Mouse (Mus musculus) gastrocnemius, adult 2 months (tissue): ENCODE measurements around the gene Snn. TPM values are rescaled to one million over a fixed set of nuclear protein-coding genes. Genes with fewer than 3 reads are reported as not detected.

Source experiments
- DNase-seq: peaks from one replicate; pipeline ENCODE4 v3.0.0; 2022
- H3K27ac ChIP-seq: fragments of 200-600 bp; 2 replicates; pipeline ENCODE4 v1.8.1; 2022; ENCODE audit warnings: mild to moderate bottlenecking
- H3K4me3 ChIP-seq: fragments of 200-600 bp; 2 replicates; pipeline ENCODE4 v1.8.1; 2022; ENCODE audit warnings: mild to moderate bottlenecking, moderate library complexity
- CTCF ChIP-seq: fragments of 200-600 bp; IDR thresholded peaks from 2 replicates; pipeline ENCODE4 v1.8.1; 2022; ENCODE audit warnings: antibody characterized with exemption, mild to moderate bottlenecking, moderate library complexity
- intact Hi-C: fragments of 180-260 bp; cut with DNase I; formaldehyde crosslinking; loops from one replicate; pipeline ENCODE4 v1.15.1; 2025
- total RNA-seq, 2 experiments: library from RNA; stranded (reverse); gene quantifications; 2 replicates each; pipeline ENCODE4 v1.2.3; 2021

Snn gene
- total RNA-seq, 2 experiments from 2014 or later = 2.7 to 3.1 TPM

GRCm38 (mm10) chr16:11024841-11025240 lies 35.9 kb upstream of the Snn start:
- DNase-seq = peak; percentile 70
- TF ChIP-seq CTCF = no peak
- intact Hi-C loops = no loop called here

GRCm38 (mm10) chr16:11028206-11028605 lies 32.5 kb upstream of the Snn start:
- no peak for DNase-seq
- intact Hi-C loops = no loop called here
- Histone ChIP-seq H3K27ac (no peak overlapping the region), H3K4me3 (no peak overlapping the region)
- TF ChIP-seq CTCF = no peak

More at GRCm38 (mm10) chr16:11024841-11025240, 35.9 kb upstream of the Snn start:
- Histone ChIP-seq H3K4me3 (no peak overlapping the region), H3K27ac (peak overlapping the region; percentile 66)

DNA sequence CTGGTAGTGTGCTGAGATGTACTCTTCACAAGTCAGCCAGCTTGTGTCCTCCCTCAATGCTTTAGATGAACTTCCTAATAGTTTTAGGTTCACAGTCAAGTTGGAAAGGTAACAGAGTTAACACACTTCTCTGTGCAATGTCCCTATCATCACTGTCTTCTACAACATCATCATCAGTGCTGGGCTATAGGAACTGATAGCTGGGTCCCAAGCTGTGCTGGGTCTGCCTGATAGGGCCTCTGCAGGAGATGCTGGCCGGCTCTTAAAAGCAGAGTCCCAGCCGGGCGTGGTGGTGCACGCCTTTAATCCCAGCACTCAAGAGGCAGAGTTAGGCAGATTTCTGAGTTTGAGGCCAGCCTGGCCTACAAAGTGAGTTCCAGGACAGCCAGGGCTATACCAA lies 29.9 kb upstream of the Snn start:
- DNase-seq = no peak
- H3K27ac ChIP-seq = no peak overlapping the region
- no peak overlapping the region for H3K4me3 ChIP-seq
- intact Hi-C loops = loop anchor here (5.0 kb wide), 1 partner anchor 39 kb away; no protein-coding TSS in a partner anchor
- TF ChIP-seq CTCF = no peak

- Histone ChIP-seq H3K27ac (no peak overlapping the region), H3K4me3 (no peak overlapping the region)
- DNase-seq = no peak
- intact Hi-C loops = loop anchor here (5.0 kb wide), 1 partner anchor 39 kb away; no protein-coding TSS in a partner anchor
- peak; percentile 15; the same call in 1 of the 2 replicates for TF ChIP-seq CTCF
These were observed 29.4 kb upstream of the Snn start for GRCm38 (mm10) chr16:11031320-11031719.

DNA sequence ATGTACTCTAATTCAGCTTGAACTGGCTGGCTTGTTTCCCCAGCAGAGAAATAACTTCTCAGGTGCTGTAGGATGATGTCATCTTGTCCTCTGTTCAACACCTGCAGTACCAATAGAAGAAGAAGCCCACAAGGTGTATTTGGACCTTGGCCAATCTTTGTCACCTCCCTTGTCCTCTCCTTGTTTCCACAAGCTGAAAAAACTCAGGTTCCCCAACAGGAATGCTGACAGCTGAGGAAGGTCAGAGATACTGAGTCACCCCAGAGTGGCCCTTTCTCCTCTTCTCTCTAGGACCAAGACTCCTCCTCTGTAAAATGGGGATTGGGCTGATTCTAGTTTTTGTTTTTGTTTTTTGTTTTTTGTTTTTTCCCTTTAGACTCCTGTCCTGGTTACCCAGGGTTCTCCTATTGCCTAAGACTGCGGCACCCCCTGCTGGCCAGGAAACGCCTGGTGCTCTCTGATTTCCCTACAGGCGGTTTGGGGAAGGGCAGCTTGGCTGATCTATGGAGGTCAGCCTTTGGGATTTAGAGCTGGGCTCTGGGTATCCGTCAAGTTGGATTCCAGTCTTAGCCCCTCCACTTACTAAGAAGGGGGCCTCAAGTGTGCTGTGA lies 26.4 kb upstream of the Snn start:
- TF ChIP-seq CTCF = no peak; the same call in 1 of the 2 replicates
- DNase-seq = peak; percentile 89
- intact Hi-C loops = loop anchor here (1.0 to 5.0 kb wide), 3 partner anchors 42 to 161 kb away; no protein-coding TSS in a partner anchor
- Histone ChIP-seq H3K4me3 (no peak overlapping the region), H3K27ac (no peak overlapping the region)

DNA sequence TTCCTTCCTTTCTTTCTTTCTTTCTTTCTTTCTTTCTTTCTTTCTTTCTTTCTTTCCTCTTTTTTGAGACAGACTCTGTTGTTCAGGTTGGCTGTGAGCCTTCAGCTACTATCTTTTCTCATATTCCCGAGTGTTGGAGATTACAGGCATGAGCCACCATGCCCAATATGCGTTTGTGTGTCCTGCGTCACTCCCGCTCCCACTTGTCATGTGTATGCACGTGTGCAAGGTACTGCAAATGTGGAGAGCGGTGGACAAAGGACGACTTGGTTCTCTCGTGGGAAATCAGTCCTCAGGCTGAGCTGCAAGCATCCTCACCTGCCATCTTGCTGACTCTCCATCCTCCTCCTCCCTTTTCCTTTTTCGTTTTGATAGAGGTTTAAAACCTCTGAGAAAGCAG lies 25.5 kb upstream of the Snn start:
- Histone ChIP-seq H3K4me3 (no peak overlapping the region), H3K27ac (no peak overlapping the region)
- intact Hi-C loops = loop anchor here (5.0 kb wide), 2 partner anchors 37 to 382 kb away; no protein-coding TSS in a partner anchor
- no peak for DNase-seq
- TF ChIP-seq CTCF = no peak

- no peak overlapping the region for H3K4me3 ChIP-seq
- no peak overlapping the region for H3K27ac ChIP-seq
- TF ChIP-seq CTCF = peak; percentile 93
- peak; percentile 80 for DNase-seq
- intact Hi-C loops = loop anchor here (2.0 to 5.0 kb wide), 4 partner anchors 36 to 381 kb away; no protein-coding TSS in a partner anchor
These were observed 24.8 kb upstream of the Snn start for GRCm38 (mm10) chr16:11035790-11036431.

DNA sequence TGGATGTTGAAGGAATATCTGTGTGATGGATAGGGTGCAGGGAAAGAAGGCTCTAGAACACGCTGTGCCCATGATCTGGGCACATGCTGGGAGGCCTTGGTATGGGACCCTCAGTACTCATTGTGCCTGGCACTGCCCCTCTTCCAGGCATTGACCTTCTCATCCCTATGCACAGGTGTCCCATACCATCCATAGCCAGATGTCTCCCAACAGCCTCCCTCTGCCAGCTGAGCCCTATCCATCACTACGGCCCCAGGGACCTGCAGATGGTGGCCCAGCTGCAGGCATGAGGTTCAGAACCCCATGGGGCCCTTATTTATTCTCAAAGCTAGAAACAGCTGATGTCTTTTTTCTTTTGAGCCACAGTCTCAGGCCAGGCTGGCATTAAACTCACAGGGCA lies 20.1 kb upstream of the Snn start:
- intact Hi-C loops = no loop called here
- Histone ChIP-seq H3K4me3 (no peak overlapping the region), H3K27ac (no peak overlapping the region)
- DNase-seq = no peak
- no peak for TF ChIP-seq CTCF

- no peak overlapping the region for H3K4me3 ChIP-seq
- intact Hi-C loops = no loop called here
- no peak for TF ChIP-seq CTCF
- H3K27ac ChIP-seq = no peak overlapping the region
- DNase-seq = no peak
These were observed 17.5 kb upstream of the Snn start for GRCm38 (mm10) chr16:11043239-11043638.

DNA sequence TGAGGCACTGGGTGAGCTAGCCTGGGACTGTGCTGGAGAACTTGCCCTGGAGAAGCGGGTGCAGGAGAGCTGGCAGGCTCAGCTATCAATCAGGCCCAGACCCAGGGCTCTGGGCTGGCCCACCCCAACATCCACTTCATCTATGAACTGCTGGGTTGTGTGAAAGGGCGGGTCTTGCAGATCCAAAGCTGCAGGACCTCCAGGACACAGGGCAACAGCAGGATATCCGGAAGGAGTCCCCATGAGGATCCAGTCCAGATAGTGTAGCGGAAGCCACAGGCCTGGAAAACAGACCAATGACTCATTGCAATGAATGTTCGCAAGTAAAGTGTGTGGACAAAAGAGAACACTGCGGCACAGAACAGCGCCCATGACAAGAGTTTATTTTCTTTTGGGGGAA lies 14.3 kb upstream of the Snn start:
- Histone ChIP-seq H3K27ac (peak overlapping the region; percentile 31; the same call in 1 of the 2 replicates), H3K4me3 (no peak overlapping the region)
- intact Hi-C loops = no loop called here
- DNase-seq = no peak
- no peak for TF ChIP-seq CTCF

DNA sequence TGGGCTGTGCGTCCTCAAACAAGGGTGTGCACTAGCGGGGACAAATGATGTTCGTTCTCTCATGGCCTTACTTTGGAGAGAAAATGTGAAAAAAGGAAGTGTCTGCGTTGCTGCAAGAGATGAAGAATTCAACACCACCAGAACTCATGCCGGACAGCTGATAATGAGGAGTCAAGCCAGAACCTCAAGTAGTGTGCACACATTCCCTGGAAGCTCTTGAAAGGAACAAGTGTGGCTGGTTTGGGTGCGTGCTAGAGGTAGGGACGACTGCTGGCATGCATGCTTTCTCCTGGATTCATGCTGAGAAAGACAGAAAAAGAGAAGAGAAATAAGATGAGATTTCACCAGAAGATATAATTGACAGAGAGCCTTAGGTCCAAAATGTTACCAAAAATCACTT lies 13.6 kb upstream of the Snn start:
- no peak overlapping the region for H3K4me3 ChIP-seq
- TF ChIP-seq CTCF = no peak
- no peak overlapping the region for H3K27ac ChIP-seq
- intact Hi-C loops = no loop called here
- DNase-seq = no peak

DNA sequence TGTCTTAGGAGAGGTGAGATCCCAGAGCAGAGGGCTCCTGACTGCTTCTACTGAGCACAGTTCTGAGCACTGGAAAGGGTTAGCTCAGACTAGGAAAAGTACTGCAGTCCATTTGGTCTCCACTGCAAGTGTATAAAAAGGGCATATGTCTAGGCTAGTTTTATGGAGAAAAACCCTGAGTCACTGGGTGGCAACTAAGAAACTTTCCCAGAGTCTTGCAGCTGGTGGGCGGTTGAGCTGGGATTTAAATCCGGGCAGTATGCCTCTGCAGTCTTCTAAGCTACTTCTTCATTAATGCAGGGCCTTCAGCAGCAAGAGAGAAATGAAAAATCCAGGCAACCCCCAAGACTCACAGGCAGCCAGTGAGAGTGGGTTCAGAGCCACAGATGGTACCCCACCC lies 10.5 kb upstream of the Snn start:
- Histone ChIP-seq H3K27ac (no peak overlapping the region), H3K4me3 (no peak overlapping the region)
- no peak for DNase-seq
- TF ChIP-seq CTCF = no peak
- intact Hi-C loops = no loop called here

DNA sequence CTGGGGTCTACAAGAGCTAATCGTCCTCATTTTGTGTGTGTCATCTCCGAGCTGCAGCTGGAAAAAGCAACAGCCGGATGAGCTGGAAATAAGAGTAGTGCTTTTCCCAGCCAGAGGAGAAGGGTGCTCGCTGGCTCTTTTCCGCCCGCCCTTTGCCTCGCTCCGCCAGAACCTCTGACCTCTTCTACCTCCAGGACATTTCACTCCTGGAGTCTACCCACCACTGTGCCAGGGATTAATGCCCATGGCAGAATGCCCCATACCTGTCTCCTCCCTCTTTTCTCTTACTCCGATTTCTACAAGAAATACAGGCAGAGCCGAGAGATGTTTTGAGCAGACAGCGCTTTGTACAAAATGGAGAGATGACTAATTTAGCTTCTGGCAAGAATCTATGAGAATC lies 9.6 kb upstream of the Snn start:
- H3K4me3 ChIP-seq = no peak overlapping the region
- TF ChIP-seq CTCF = no peak
- no peak for DNase-seq
- intact Hi-C loops = no loop called here
- H3K27ac ChIP-seq = no peak overlapping the region
